Mouse (Mus musculus) spleen, postnatal 4 days (tissue): Measurements from ENCODE around the gene Ino80b.
"Not testable (repeated sequence)": the region's sequence is repeated elsewhere in the genome, so short reads cannot be mapped to it uniquely, and the experiment has no call there.

ENCODE experiments used
- DNase-seq, 2 experiments: peaks; one replicate each; pipeline ENCODE4 v3.0.0; 2022; ENCODE audit warnings: low spot score in 2 of 2

Gene Ino80b

DNA sequence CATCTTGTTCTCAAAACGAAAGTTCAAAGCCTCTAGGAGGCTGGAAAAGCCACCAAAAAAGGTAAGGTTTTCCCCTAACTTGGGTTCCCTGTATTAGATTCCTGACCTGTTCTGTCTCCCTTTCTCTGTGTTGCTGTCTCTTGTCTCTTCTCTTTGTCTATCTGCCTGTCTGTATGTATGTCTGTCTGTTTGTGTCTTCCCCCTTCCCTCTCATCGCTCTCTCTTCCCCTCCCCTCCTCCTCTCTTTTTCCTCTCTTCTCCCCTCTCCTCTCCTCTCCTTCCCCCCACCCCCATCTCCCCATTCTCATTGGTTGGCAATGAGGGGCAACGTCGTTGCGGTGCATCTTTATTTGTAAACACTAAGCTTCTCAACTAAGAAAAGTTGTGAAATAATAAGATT lies at the start of gene Ino80b:
Gene Ino80b, minus strand, starts transcription at position 101 of the 400 bp plus-strand sequence.
- DNase-seq = no peak

DNA sequence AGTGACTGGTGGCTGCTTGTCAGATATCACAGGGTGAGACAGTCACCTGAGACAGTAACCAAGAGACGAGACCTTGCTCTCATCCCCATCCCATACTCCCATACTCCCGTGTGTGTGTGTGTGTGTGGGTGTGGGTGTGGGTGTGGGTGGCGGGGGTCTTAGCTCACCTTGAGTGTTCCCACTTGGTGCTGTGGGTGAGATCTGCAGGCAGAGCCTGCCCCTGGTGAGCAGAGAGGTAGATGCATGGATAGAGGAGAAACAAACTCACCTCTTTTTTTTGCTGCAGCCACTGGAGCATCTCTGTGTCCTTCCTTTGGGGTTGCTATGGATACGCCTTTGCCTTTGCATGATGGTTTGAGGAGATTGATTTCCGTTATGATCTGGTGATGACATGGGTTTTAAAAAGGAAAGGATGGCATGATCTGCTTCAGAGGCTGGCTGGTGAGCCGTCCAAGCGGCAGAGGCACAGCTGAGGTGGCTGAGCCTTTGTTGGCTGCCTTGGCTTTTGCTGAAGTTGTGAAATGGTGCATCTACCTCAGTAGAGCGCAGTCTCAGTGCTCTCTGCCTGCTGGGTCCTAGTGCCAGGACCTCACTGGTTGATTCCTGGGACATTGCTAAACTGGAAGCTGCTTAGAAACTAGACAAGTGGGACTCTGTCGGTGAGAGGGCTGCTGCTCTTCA lies 47.1 kb upstream of the Ino80b start:
- no peak for DNase-seq

DNA sequence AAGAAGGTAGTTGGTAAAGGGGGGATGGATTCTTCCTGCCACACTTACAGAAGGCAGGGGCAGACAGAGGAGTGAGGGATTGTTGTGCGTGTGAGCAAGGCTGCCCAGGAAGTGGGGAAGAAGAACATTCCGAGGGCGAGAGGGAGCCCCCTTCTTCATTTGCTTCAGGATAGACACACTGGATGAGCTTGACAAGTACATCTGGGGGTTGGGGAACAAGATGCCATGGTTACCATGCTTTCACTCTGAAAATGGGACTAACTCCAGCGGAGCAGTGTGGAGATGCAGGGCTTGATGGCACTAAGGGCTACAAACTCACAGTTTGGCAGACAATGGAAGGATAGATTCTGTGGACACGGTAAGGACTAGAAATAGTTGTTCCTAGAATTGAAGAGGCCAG lies 45.8 kb upstream of the Ino80b start:
- no peak for DNase-seq

DNA sequence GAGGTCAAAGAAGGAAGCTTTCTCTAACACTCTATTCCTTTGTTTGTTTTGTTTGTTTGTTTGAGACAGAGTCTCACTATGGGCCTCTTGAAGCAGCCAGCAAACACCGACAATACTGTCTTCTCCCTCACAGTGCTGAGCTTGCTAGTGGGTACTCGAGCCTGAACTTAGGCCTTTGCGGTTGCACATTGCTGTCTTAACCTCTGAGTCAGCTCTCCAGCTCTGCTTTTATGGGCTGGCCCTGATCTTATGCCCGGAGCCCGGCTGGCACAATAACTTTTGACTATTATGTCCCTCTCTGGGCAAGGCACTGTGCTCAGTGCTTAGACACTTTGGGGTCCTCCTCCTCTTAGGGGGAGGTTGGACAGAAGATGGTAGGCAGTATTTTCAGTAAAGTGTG lies 44.6 kb upstream of the Ino80b start:
- DNase-seq = no peak

DNA sequence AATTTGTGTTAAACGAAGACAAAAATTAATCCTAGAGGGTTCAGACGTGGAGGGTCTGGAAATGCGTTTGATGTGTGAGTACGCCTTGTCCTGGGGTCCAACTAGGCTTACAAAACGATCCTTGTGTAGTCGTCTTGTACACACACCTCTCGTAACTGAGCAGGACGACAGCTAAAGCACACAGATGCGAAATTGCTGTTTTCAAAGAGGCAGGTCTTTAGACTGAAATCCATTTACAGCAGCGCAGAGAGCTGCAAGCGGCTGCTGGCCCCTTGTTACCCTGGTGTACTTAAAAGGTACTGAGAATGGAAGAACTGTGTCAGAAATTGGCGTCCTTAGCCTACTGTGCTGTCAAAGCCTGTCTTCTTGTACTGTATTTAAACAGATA lies 41.0 kb upstream of the Ino80b start:
- peak in 1 of 2 experiments; percentile 65 for DNase-seq

DNA sequence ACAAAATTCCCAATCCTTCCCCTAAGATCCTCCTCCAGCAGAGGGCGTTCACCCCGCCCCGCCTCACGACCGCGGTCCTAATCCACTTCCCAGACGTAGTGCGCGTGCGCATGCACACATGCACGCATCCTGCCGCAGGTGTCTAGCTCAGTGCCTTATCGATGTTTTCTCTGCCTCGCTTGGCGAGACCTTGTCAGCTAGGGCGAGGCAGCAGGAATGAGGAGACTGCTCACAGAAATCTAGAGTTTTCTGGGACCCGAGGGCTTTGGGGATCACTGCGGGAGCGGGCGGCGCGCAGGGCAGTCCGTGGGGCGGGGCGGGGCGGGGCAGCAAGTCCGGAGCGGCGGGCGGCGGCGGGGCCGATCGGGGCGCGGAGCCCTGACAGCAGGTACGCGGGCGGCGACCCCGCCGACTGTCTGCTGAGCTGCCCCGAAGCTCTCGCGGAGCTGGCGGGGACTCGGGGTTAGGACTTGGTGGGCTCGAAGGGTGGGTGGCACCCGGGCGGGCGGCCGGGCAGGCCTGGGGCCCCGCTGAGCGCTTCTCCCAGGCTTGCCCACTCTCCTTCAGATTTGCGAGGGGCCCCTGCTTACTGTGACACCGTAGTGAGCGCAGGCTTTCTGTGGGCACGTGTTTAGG lies 40.5 kb upstream of the Ino80b start, which contains the start of gene Dctn1:
Gene Dctn1, plus strand, starts transcription at position 314 of the 636 bp plus-strand sequence.
- DNase-seq = peak; percentile 94 to 98

DNA sequence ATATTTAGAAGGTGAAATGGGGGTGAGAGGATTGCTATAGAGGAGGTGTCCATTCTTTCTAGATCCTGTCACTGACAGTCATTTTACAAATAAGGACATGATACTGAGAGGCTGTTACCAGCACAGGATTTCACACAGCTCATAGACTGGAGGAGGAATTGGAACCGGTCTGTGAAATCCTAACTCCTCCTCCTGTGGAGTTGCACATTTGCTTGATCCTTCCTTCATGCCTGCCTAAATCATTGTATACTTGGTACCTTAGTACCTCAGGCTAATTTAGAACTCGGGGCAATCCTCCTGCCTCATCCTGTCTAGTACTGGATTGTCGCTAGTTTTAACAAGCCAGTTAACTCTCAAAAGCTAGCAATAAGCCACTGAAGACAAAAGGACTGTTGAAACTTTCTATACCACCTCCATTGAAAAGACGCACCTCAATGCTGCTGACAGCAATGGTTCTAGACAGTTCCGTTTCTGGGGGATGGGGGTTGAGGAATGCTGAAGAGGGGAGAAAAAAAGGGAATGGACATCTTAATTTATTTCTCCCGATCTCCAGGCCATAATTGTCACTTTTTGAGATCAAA lies 39.9 kb upstream of the Ino80b start:
- DNase-seq = no peak

DNA sequence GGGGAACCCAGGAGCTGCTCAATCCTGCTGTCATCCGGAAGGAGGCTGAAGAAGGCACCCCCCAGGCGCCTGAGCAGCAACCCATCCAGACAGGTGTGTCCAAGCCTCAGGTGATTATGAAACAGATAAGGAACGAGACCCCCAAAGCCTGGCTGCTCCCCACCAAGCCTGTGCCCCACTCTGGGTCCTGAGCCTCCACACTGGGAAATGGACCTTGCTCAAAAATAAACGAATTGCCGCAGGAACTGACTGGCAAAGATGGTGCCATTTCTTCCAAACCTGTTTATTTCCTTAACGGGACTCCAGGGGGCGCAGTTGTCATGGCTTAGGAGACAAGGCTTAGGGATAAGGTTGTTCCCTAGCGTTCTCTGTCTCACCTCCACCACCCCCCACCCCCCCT lies 37.5 kb upstream of the Ino80b start:
- peak; percentile 50 to 82 for DNase-seq

DNA sequence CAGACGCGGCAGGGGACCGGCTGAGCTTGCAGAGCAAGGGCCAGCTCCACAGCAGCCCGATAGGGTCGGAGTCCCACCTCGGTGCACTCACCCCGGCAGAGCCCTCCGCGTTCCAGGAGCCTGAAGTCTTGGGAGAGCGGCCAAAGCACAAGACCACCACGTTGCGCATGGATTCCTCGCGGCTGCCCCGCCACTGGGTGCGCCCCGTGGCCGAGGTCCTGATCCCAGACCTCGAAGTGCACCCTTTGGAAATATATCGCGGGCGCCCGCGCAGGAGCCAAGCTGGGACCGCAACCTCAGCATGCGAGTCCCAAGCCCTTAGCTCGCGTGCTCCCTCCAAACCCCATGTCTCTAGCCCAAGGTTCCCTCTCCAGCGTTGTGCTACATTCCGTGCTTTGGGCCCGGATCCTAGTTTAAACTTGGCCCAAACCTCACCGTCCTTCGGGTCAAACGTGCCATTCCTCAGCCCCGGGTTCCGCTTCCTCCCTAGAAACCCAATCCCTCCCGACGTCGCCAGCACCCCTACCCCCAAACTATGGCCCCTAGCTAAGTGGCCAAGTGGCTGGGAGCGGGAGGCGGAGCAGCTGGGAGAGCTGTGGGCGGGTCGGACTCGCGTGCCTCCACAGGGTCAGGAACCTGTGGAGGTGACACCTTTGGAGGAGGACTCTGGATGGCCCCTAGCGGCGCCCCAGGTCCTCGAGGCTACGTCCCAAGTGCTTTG lies 36.9 kb upstream of the Ino80b start:
- DNase-seq = peak in 1 of 2 experiments; percentile 67

DNA sequence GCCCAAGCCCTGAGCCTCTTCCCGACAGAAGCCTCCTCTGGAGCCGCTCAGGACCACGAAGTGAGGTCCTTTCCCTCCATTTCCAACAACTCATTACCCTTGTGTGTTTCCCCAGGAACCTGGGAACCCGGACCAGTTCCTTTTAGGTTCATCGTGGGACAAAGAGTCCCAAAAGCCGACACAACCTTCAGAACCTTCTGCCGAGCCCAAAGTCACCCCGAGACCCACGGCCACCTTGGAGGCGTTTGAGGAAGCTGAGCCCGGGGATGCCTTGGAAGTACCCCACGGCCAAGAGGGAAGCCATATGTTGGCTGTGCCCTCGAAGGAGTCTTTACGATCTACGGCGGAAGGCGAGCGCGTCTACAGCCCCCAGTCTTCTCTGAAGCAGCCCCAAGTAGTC lies 36.2 kb upstream of the Ino80b start:
- no peak for DNase-seq

DNA sequence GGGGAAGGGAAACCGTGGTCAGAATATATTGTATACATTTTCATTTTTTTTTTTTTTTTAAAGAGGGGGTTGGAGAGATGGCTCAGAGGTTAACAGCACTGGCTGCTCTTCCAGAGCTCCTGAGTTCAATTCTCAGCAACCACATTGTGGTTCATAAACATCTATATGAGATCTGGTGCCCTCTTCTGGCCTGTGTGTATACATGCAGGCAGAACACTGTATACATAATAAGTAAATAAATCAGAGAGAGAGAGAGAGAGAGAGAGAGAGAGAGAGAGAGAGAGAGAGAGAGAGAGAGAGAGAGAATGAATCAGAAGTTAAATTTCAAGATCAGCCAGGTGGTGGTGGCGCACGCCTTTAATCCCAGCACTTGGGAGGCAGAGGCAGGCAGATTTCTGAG lies 34.2 kb upstream of the Ino80b start:
- not testable (repeated sequence) for DNase-seq

DNA sequence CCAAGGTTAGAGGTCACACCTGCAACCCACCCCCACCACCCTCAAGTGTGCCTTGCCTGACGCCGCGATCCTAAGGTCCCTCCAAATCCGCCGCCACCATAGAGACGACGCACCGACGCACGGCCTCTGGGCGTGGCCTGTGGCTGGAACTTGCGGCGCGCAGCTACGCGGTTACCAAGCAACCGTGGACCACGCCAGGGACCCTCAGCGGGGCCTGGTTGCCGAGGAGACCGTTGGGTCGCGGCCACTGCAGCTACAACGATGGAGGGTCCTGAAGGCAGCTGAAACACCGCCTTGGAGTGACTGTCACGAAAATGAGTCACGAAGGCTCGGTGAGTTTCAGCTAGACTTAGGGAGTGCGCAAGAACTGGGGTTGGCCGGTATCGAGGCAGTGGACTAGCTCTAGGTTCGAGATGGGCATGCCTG lies 31.0 kb upstream of the Ino80b start, which contains the start of the genes Wdr54 and 1700003E16Rik:
Gene Wdr54, minus strand, starts transcription at position 139 of the 426 bp plus-strand sequence.
Gene 1700003E16Rik, plus strand, starts transcription at position 146 of the 426 bp plus-strand sequence.
- peak; percentile 33 to 67 for DNase-seq

DNA sequence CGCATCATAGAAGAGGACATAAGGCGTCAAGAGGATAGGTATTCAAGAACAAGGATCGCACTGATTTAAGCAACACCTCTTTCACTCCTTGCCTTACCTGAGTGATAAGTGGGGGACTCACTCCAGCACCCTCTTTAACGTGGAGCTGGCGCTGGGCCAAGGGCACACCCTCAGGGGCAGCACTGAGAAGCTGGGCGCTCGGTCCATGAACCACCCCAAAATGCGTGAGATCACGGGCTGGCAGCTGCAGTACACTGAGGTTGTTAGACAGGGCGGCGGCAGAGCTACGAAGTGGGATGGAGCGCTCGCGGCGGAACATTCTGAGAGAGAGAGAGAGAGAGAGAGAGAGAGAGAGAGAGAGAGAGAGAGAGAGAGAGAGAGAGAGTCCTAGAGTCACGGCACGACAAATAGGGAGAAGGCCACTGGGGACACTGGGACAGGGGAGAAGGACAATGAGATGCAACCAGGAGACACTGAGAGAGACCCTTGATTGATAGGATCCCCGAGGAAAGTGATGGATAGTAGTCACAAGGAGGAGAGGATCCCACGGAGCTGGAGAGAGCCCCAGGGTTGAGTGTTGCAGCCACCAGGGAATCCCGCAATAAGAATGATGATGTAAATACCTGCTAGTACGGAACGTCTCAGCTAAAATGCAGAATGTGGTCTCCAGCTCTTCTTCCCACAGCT lies 30.5 kb upstream of the Ino80b start:
- no peak for DNase-seq

DNA sequence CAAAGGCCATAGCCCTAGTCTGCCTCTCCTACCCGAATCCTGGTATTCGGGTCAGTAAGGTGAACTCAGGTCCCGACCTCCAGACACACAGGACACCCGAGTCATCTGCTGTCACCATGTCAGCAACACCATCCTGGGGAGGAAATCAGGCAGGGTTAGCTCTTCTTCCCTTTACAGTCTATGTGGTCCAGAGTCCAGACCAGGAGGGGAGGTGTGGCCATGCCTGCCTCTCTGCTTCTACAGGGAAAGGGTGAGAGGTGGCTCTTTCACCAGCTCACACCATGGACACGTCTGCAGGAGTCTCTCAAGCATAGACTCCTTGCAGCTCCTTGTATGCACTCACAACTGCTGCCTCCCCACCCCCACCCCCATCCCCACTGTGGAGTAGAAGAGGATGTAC lies 28.3 kb upstream of the Ino80b start:
- no peak for DNase-seq

DNA sequence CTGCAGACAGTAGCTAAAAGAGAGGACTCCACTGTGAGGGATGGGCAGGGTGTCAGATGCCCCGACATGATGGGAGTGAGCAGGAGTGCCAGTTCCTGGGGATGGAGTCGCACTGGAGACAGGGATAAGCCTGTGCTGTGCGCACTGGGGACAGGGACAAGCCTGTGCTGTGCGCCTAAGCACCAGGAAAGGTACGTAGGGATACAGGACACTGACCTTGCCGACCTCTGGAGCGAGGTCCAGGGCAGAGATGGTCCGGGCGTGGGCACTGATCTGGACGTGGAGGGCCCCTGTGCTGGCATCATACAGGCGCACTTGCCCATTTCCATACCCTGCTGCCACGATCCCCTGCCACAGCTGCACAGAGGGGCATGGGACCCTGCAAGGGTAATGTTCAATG lies 27.8 kb upstream of the Ino80b start:
- no peak for DNase-seq

DNA sequence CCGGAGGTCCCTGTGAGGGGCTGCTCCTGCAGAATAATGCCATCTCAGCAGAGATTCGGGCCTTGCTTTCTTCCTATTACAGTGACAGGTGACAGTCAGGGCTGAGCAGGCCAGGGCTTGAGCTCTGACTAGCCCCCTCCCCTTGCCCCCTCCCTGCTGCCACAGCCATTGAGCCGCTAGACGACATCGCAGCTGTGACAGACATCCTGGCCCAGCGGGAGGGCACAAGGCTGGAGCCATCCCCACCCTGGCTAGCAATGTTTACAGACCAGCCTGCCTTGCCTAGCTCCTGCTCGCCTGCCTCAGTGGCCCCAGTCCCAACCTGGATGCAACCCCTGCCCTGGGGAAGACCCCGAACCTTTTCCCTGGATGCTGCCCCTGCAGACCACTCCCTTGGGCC lies 26.5 kb upstream of the Ino80b start:
- DNase-seq = no peak

DNA sequence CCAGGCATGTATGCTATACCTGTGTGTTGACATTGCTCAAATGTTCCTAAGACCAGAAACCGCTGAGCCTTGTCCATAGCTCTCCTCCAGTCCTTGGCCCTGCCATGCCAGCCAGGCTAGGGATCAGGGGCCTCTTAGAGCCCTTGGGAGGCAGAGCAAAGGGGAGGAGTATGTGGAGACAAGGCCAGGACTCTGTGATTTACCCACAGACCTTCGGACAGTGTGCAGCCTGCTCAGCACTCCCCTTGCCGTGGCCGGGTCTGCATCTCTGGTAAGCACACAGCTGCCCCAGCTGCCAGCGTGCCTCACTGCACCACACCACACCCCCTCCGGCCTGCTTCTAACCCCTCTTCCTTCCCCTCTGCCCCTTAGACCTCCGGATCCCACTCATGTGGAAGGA lies 22.0 kb upstream of the Ino80b start:
- DNase-seq = no peak

DNA sequence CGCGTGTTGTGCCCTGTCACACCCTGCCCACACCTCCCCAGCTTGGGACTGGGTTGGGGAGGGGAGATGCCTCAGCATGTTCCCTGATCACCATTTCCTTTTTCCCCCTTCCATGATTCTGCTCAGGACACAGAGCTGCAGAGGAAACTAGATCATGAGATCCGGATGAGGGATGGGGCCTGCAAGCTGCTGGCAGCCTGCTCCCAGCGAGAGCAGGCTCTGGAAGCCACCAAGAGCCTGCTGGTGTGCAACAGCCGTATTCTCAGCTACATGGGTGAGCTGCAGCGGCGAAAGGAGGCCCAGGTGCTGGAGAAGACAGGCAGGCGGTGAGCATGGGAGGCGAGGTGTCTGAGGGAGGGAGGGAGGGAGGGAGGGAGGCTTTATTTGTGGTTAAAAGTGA lies 20.6 kb upstream of the Ino80b start:
- DNase-seq = no peak

DNA sequence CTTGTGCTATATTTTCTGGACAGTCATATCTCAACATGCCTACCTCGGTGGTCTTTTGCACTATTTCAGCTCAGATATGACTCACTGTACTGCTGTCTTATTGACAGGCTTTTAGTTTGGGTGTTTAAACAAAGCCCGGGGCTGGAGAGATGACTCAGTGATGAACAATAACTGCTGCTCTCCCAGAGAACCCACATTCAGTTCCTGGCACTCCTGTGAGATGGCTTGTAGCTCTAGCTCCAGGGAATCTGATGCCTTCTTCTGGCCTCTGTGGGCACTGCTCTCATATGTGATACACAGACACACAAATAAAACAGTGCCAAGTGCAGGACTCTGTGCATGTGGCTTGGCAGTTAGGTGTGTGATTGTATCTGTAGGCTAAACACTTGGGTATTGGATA lies 20.0 kb upstream of the Ino80b start:
- no peak for DNase-seq

DNA sequence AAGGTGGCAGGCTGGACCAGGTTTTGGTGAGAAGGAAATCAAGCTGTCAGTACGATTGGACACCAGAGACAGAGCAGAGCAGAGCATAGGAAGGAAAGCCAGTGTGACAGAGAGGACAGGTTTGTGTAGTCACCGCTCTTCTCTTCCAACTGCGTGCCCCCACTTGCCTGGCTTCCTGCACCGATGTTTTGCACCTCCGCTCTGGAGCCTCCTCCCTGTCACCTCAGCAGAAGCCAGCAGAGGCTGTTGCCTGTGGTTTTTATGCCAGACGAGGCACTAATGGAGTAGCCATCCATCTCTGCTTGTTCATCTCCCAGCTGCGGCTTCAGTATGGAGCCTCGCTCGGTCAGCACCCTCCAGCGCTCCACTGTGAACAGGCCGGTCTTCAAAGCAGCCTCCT lies 17.7 kb upstream of the Ino80b start:
- no peak for DNase-seq

DNA sequence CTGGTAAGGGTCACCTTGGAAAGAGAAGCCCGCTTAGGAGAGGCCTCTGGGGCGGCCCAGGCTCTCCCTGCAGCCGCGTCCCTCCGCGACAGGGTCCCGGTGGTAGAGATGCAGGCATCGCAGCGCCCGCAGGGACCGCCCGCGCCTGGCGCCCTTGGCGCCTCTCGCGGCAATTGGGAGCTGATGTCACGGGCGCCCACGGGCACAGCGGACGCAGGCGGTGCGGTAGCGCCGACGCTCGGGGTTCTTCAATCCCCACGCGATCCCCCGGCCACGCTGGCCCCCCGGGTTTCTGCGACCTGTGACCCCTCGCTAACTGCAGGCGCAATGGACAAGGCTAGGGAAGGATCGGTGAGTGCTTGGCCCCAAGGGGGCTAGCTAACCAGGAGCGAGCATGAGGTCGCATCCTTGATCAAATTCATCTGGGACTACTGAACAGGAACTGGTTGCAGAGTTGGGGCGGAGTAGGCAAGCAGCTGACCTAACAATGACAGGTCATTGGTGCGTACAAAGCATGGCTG lies 17.0 kb upstream of the Ino80b start:
- no peak for DNase-seq

DNA sequence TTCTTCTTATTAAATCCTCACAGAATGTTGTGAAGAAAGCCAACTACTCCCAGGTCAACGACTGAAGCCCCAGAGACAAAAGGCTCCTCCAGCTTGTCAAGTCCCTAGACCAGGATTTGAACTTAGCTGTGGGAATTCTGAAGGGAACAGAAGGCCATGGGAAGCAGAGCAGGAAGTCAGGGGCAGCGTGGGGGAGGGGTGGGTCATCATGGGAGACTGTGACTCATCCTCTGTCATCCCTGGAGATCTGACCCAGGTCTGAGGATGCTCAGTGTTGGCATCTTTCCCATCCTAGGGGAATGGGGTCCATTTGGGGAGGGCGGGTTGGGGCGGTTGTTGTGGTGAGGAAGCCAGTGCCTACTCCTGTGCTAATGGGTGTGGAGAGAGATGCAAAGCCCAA lies 16.4 kb upstream of the Ino80b start:
- no peak for DNase-seq
